Mouse (Mus musculus): ENCODE measurements around the gene Gm44596. TPM values are rescaled to one million over a fixed set of nuclear protein-coding genes. Genes with fewer than 3 reads are reported as not detected.

Gm44596 gene
- polyA plus RNA-seq, 1 experiment from 2014 or later, result not detected

GRCm38 (mm10) chr6:128421480-128421879, 46.2 kb downstream of the Gm44596 start:
- no peaks in the 10 kb centered on the region for H3K27me3 ChIP-seq
- no peak overlapping the region for H3K9ac ChIP-seq
- H3K36me3 ChIP-seq (replicated peaks), result 0 out of 2 replicates have a peak, but pooled peaks cover 6% of the 10 kb centered on the region
- ATAC-seq (ENCODE audit: low FRiP score), result no peak
- 95% methylated on average over 3 of the region's 3 CpGs for WGBS
- no peak overlapping the region for H3K4me2 ChIP-seq
- no peak overlapping the region for H3K27ac ChIP-seq
- H3K9me3 ChIP-seq, result no peaks in the 10 kb centered on the region
- H3K4me1 ChIP-seq, result peaks cover 7% of the 10 kb centered on the region
- no peak overlapping the region for H3K4me3 ChIP-seq (replicated peaks)

GRCm38 (mm10) chr6:128423496-128424268, 48.4 kb downstream of the Gm44596 start:
- peak overlapping the region; percentile 66 for H3K4me2 ChIP-seq
- 57% methylated on average over 16 of the region's 16 CpGs for whole genome bisulfite sequencing
- 0 out of 2 replicates have a peak, but pooled peaks have one; percentile 39 for ATAC-seq (ENCODE audit: low FRiP score)
- H3K9ac ChIP-seq, result peak overlapping the region; percentile 66
- peaks cover 7% of the 10 kb centered on the region for H3K4me1 ChIP-seq
- H3K4me3 ChIP-seq (replicated peaks), result peak overlapping the region; percentile 62
- H3K9me3 ChIP-seq, result no peaks in the 10 kb centered on the region
- H3K36me3 ChIP-seq (replicated peaks), result peaks cover 17% of the 10 kb centered on the region
- peak overlapping the region; percentile 96 for H3K27ac ChIP-seq
- H3K27me3 ChIP-seq, result no peaks in the 10 kb centered on the region

GRCm38 (mm10) chr6:128424269-128425019, 49.1 kb downstream of the Gm44596 start, which contains the start of gene Itfg2:
Gene Itfg2 (minus strand): TSS chr6:128424931.
- Histone ChIP-seq H3K4me2 (peak within 1 kb of the TSS; percentile 66), H3K27ac (peak within 1 kb of the TSS; percentile 96), H3K9ac (peak within 1 kb of the TSS; percentile 66), H3K36me3 (replicated peaks) (peaks cover 25% of the 10 kb centered on the region), H3K4me1 (peaks cover 7% of the 10 kb centered on the region), H3K4me3 (replicated peaks) (peak within 1 kb of the TSS; percentile 62), H3K9me3 (no peaks in the 10 kb centered on the region), H3K27me3 (no peaks in the 10 kb centered on the region)
- ATAC-seq (ENCODE audit: low FRiP score), result peak; percentile 96
- WGBS, result under 1% methylated on average over 42 of the region's 42 CpGs

- H3K36me3 ChIP-seq (replicated peaks), result peaks cover 29% of the 10 kb centered on the region
- H3K4me3 ChIP-seq (replicated peaks), result peak overlapping the region; percentile 62
- no peaks in the 10 kb centered on the region for H3K9me3 ChIP-seq
- no peaks in the 10 kb centered on the region for H3K27me3 ChIP-seq
- peak overlapping the region; percentile 66 for H3K9ac ChIP-seq
- WGBS, result 16% methylated on average over 9 of the region's 9 CpGs
- no peak overlapping the region for H3K27ac ChIP-seq
- peak overlapping the region; percentile 66 for H3K4me2 ChIP-seq
- peaks cover 7% of the 10 kb centered on the region for H3K4me1 ChIP-seq
- ATAC-seq (ENCODE audit: low FRiP score), result 0 out of 2 replicates have a peak, but pooled peaks have one; percentile 2
Measured at GRCm38 (mm10) chr6:128425046-128425445, 49.7 kb downstream of the Gm44596 start.

GRCm38 (mm10) chr6:128427571-128427970, 52.3 kb downstream of the Gm44596 start:
- peaks cover 7% of the 10 kb centered on the region for H3K4me1 ChIP-seq
- WGBS, result 92% methylated on average over 5 of the region's 5 CpGs
- no peak overlapping the region for H3K4me3 ChIP-seq (replicated peaks)
- no peaks in the 10 kb centered on the region for H3K27me3 ChIP-seq
- no peak overlapping the region for H3K4me2 ChIP-seq
- H3K9me3 ChIP-seq, result no peaks in the 10 kb centered on the region
- ATAC-seq (ENCODE audit: low FRiP score), result no peak
- peaks cover 47% of the 10 kb centered on the region for H3K36me3 ChIP-seq (replicated peaks)
- no peak overlapping the region for H3K9ac ChIP-seq
- H3K27ac ChIP-seq, result no peak overlapping the region

- Histone ChIP-seq H3K9me3 (no peaks in the 10 kb centered on the region), H3K4me2 (no peak overlapping the region), H3K36me3 (replicated peaks) (peaks cover 64% of the 10 kb centered on the region), H3K4me1 (peaks cover 2% of the 10 kb centered on the region; the same call in 1 of the 2 replicates), H3K9ac (no peak overlapping the region), H3K4me3 (replicated peaks) (no peak overlapping the region), H3K27ac (no peak overlapping the region), H3K27me3 (no peaks in the 10 kb centered on the region)
- ATAC-seq (ENCODE audit: low FRiP score), result no peak
- WGBS, result 93% methylated on average over 2 of the region's 2 CpGs
Measured at GRCm38 (mm10) chr6:128429300-128429699, 54.0 kb downstream of the Gm44596 start.

GRCm38 (mm10) chr6:128429826-128430225, 54.5 kb downstream of the Gm44596 start:
- 89% methylated on average over 6 of the region's 6 CpGs for WGBS
- Histone ChIP-seq H3K9me3 (no peaks in the 10 kb centered on the region), H3K27ac (no peak overlapping the region), H3K36me3 (replicated peaks) (peaks cover 69% of the 10 kb centered on the region), H3K4me1 (peaks cover 2% of the 10 kb centered on the region; the same call in 1 of the 2 replicates), H3K27me3 (no peaks in the 10 kb centered on the region), H3K4me2 (no peak overlapping the region), H3K9ac (no peak overlapping the region), H3K4me3 (replicated peaks) (no peak overlapping the region)
- no peak for ATAC-seq (ENCODE audit: low FRiP score)

GRCm38 (mm10) chr6:128432356-128432915, 57.1 kb downstream of the Gm44596 start:
- H3K36me3 ChIP-seq (replicated peaks), result peaks cover 87% of the 10 kb centered on the region
- 91% methylated on average over 13 of the region's 13 CpGs for WGBS
- no peaks in the 10 kb centered on the region for H3K27me3 ChIP-seq
- H3K4me1 ChIP-seq, result peaks cover 13% of the 10 kb centered on the region
- no peaks in the 10 kb centered on the region for H3K9me3 ChIP-seq
- no peak overlapping the region for H3K27ac ChIP-seq
- no peak overlapping the region for H3K4me2 ChIP-seq
- ATAC-seq (ENCODE audit: low FRiP score), result no peak
- no peak overlapping the region for H3K9ac ChIP-seq
- no peak overlapping the region for H3K4me3 ChIP-seq (replicated peaks)

- WGBS, result 94% methylated on average over 13 of the region's 13 CpGs
Measured at GRCm38 (mm10) chr6:128433566-128433965, 58.3 kb downstream of the Gm44596 start.

GRCm38 (mm10) chr6:128435474-128435873, 60.2 kb downstream of the Gm44596 start:
- H3K4me3 ChIP-seq (replicated peaks), result no peak overlapping the region
- peaks cover 17% of the 10 kb centered on the region for H3K4me1 ChIP-seq
- no peak overlapping the region for H3K27ac ChIP-seq
- ATAC-seq (ENCODE audit: low FRiP score), result no peak
- H3K4me2 ChIP-seq, result no peak overlapping the region
- H3K36me3 ChIP-seq (replicated peaks), result peaks cover 60% of the 10 kb centered on the region
- H3K9ac ChIP-seq, result no peak overlapping the region
- H3K27me3 ChIP-seq, result no peaks in the 10 kb centered on the region
- no peaks in the 10 kb centered on the region for H3K9me3 ChIP-seq
- 93% methylated on average over 5 of the region's 5 CpGs for WGBS

More at GRCm38 (mm10) chr6:128433566-128433965, 58.3 kb downstream of the Gm44596 start:
- Histone ChIP-seq H3K4me1 (peaks cover 13% of the 10 kb centered on the region), H3K4me2 (no peak overlapping the region), H3K36me3 (replicated peaks) (peaks cover 77% of the 10 kb centered on the region), H3K4me3 (replicated peaks) (no peak overlapping the region), H3K9ac (no peak overlapping the region), H3K27ac (no peak overlapping the region), H3K9me3 (no peaks in the 10 kb centered on the region), H3K27me3 (no peaks in the 10 kb centered on the region)
- no peak for ATAC-seq (ENCODE audit: low FRiP score)

- no peak overlapping the region; the same call in 1 of the 2 replicates for H3K27ac ChIP-seq
- WGBS, result 85% methylated on average over 8 of the region's 8 CpGs
- H3K9ac ChIP-seq, result peak overlapping the region; percentile 98
Measured at GRCm38 (mm10) chr6:128436356-128437005, 61.2 kb downstream of the Gm44596 start.

More at GRCm38 (mm10) chr6:128436356-128437005, 61.2 kb downstream of the Gm44596 start:
- no peak for ATAC-seq (ENCODE audit: low FRiP score)
- Histone ChIP-seq H3K27me3 (no peaks in the 10 kb centered on the region), H3K4me3 (replicated peaks) (peak overlapping the region; percentile 97), H3K9me3 (no peaks in the 10 kb centered on the region), H3K4me1 (peaks cover 17% of the 10 kb centered on the region), H3K4me2 (peak overlapping the region; percentile 74), H3K36me3 (replicated peaks) (peaks cover 51% of the 10 kb centered on the region)
